Mouse (Mus musculus): Measurements from ENCODE around the gene Dnajc1. TPM values are rescaled to one million over a fixed set of nuclear protein-coding genes. Genes with fewer than 3 reads are reported as not detected.

The Dnajc1 gene
- total RNA-seq, 1 experiment, result 16.4 TPM

GRCm38 (mm10) chr2:18372400-18373182, 20.0 kb downstream of the Dnajc1 start:
- no peaks in the 10 kb centered on the region for H3K36me3 ChIP-seq (ENCODE audit: control insufficient read depth, insufficient read depth, low read length, poor library complexity, severe bottlenecking)
- TF ChIP-seq HCFC1 (IDR thresholded peaks at IDR 0.05; ENCODE audit: borderline replicate concordance, insufficient read depth, low read length), result no peak
- no peak for TF ChIP-seq CHD2 (IDR thresholded peaks at IDR 0.05; ENCODE audit: low read depth, low read length)
- no peak for TF ChIP-seq MAFK (IDR thresholded peaks at IDR 0.05; ENCODE audit: insufficient read depth, low read depth, low read length)
- no peak for TF ChIP-seq ZC3H11A (IDR thresholded peaks at IDR 0.05; ENCODE audit: borderline replicate concordance, low read depth, low read length)
- no peak for TF ChIP-seq ZNF384 (IDR thresholded peaks at IDR 0.05; ENCODE audit: low read depth, low read length)
- H3K27ac ChIP-seq (ENCODE audit: insufficient read depth, low read depth, low read length, poor library complexity, severe bottlenecking), result no peak overlapping the region
- no peaks in the 10 kb centered on the region for H3K9me3 ChIP-seq (ENCODE audit: control insufficient read depth, insufficient read depth, low read depth, low read length)
- in situ Hi-C loops (cut with MboI; ENCODE audit: low sequenced_read_pairs in 2 of 2, unreplicated experiment in 2 of 2), result no loop called here
- no peak overlapping the region for H3K4me3 ChIP-seq (ENCODE audit: insufficient read depth in 1 of 2, low read depth in 1 of 2, low read length in 2 of 2, poor library complexity in 1 of 2, severe bottlenecking in 1 of 2)
- no peaks in the 10 kb centered on the region for H3K4me1 ChIP-seq (ENCODE audit: control insufficient read depth in 2 of 2, insufficient read depth in 2 of 2, low read length in 2 of 2, poor library complexity in 1 of 2)
- H3K9ac ChIP-seq (ENCODE audit: insufficient read depth, low read depth, low read length, poor library complexity, severe bottlenecking), result no peak overlapping the region
- DNase-seq (ENCODE audit: low read depth, low spot score), result no peak

- in situ Hi-C loops (cut with MboI; ENCODE audit: low sequenced_read_pairs in 2 of 2, unreplicated experiment in 2 of 2), result no loop called here
- H3K9ac ChIP-seq (ENCODE audit: insufficient read depth, low read depth, low read length, poor library complexity, severe bottlenecking), result no peak overlapping the region
These were observed 21.7 kb downstream of the Dnajc1 start for GRCm38 (mm10) chr2:18370794-18371498.

GRCm38 (mm10) chr2:18364402-18364801, 28.2 kb downstream of the Dnajc1 start:
- Histone ChIP-seq H3K9me3 (ENCODE audit: control insufficient read depth, insufficient read depth, low read depth, low read length) (no peaks in the 10 kb centered on the region), H3K4me3 (ENCODE audit: insufficient read depth in 1 of 2, low read depth in 1 of 2, low read length in 2 of 2, poor library complexity in 1 of 2, severe bottlenecking in 1 of 2) (no peak overlapping the region), H3K27ac (ENCODE audit: insufficient read depth, low read depth, low read length, poor library complexity, severe bottlenecking) (no peak overlapping the region), H3K4me1 (ENCODE audit: control insufficient read depth in 2 of 2, insufficient read depth in 2 of 2, low read length in 2 of 2, poor library complexity in 1 of 2) (no peaks in the 10 kb centered on the region), H3K36me3 (ENCODE audit: control insufficient read depth, insufficient read depth, low read length, poor library complexity, severe bottlenecking) (no peaks in the 10 kb centered on the region), H3K9ac (ENCODE audit: insufficient read depth, low read depth, low read length, poor library complexity, severe bottlenecking) (no peak overlapping the region)
- no peak for TF ChIP-seq ZC3H11A (IDR thresholded peaks at IDR 0.05; ENCODE audit: borderline replicate concordance, low read depth, low read length)
- DNase-seq (ENCODE audit: low read depth, low spot score), result no peak
- in situ Hi-C loops (cut with MboI; ENCODE audit: low sequenced_read_pairs in 2 of 2, unreplicated experiment in 2 of 2), result no loop called here

More at GRCm38 (mm10) chr2:18370794-18371498, 21.7 kb downstream of the Dnajc1 start:
- Histone ChIP-seq H3K4me3 (ENCODE audit: insufficient read depth in 1 of 2, low read depth in 1 of 2, low read length in 2 of 2, poor library complexity in 1 of 2, severe bottlenecking in 1 of 2) (no peak overlapping the region), H3K27ac (ENCODE audit: insufficient read depth, low read depth, low read length, poor library complexity, severe bottlenecking) (no peak overlapping the region), H3K36me3 (ENCODE audit: control insufficient read depth, insufficient read depth, low read length, poor library complexity, severe bottlenecking) (no peaks in the 10 kb centered on the region), H3K9me3 (ENCODE audit: control insufficient read depth, insufficient read depth, low read depth, low read length) (no peaks in the 10 kb centered on the region), H3K4me1 (ENCODE audit: control insufficient read depth in 2 of 2, insufficient read depth in 2 of 2, low read length in 2 of 2, poor library complexity in 1 of 2) (no peaks in the 10 kb centered on the region)
- TF ChIP-seq ZNF384 (IDR thresholded peaks at IDR 0.05; ENCODE audit: low read depth, low read length) (no peak), ZC3H11A (IDR thresholded peaks at IDR 0.05; ENCODE audit: borderline replicate concordance, low read depth, low read length) (no peak), MAFK (IDR thresholded peaks at IDR 0.05; ENCODE audit: insufficient read depth, low read depth, low read length) (no peak), HCFC1 (IDR thresholded peaks at IDR 0.05; ENCODE audit: borderline replicate concordance, insufficient read depth, low read length) (no peak), CHD2 (IDR thresholded peaks at IDR 0.05; ENCODE audit: low read depth, low read length) (no peak)
- DNase-seq (ENCODE audit: low read depth, low spot score), result no peak

GRCm38 (mm10) chr2:18355293-18355692, 37.3 kb downstream of the Dnajc1 start:
- in situ Hi-C loops (cut with MboI; ENCODE audit: low sequenced_read_pairs in 2 of 2, unreplicated experiment in 2 of 2), result no loop called here
- H3K4me1 ChIP-seq (ENCODE audit: control insufficient read depth in 2 of 2, insufficient read depth in 2 of 2, low read length in 2 of 2, poor library complexity in 1 of 2), result no peaks in the 10 kb centered on the region
- no peak overlapping the region for H3K4me3 ChIP-seq (ENCODE audit: insufficient read depth in 1 of 2, low read depth in 1 of 2, low read length in 2 of 2, poor library complexity in 1 of 2, severe bottlenecking in 1 of 2)
- H3K9ac ChIP-seq (ENCODE audit: insufficient read depth, low read depth, low read length, poor library complexity, severe bottlenecking), result no peak overlapping the region
- TF ChIP-seq ZNF384 (IDR thresholded peaks at IDR 0.05; ENCODE audit: low read depth, low read length) (no peak), ZC3H11A (IDR thresholded peaks at IDR 0.05; ENCODE audit: borderline replicate concordance, low read depth, low read length) (no peak), HCFC1 (IDR thresholded peaks at IDR 0.05; ENCODE audit: borderline replicate concordance, insufficient read depth, low read length) (no peak), CHD2 (IDR thresholded peaks at IDR 0.05; ENCODE audit: low read depth, low read length) (no peak), MAFK (IDR thresholded peaks at IDR 0.05; ENCODE audit: insufficient read depth, low read depth, low read length) (no peak)
- H3K9me3 ChIP-seq (ENCODE audit: control insufficient read depth, insufficient read depth, low read depth, low read length), result 0 out of 2 replicates have a peak, but pooled peaks cover 2% of the 10 kb centered on the region
- no peak for DNase-seq (ENCODE audit: low read depth, low spot score)
- H3K36me3 ChIP-seq (ENCODE audit: control insufficient read depth, insufficient read depth, low read length, poor library complexity, severe bottlenecking), result no peaks in the 10 kb centered on the region
- no peak overlapping the region for H3K27ac ChIP-seq (ENCODE audit: insufficient read depth, low read depth, low read length, poor library complexity, severe bottlenecking)

Data from ES-E14 (cell line).